Mouse (Mus musculus): Measurements from ENCODE around the gene Mfng. TPM values are rescaled to one million over a fixed set of nuclear protein-coding genes. Genes with fewer than 3 reads are reported as not detected.

The Mfng gene
- polyA plus RNA-seq, 1 experiment from 2014 or later: 34.9 TPM

DNA sequence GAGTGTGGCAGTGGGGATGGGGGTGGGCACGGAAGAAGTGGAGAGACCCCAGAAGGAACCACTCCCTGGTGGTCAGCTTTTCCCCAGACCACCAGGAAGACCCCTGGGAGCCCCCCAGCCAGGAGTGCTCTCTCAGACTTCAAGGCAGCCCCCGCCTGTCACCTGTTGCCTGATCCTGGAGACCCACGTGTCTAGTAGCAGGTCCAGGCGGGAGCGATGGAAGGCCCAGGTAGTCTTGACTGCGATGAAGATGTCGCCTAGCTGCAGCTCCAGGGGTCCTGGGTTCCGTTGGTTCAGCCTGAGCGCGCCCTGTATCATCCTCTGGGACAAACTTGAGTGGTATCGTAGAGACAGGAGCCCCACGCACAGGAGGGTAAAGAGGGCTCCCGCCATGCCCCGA lies 419 bp downstream of the Mfng start:
- WGBS: 32% methylated on average over 14 of the region's 14 CpGs
- no peak; the same call in 1 of the 2 replicates for ATAC-seq (ENCODE audit: insufficient read depth, low FRiP score, low TSS enrichment)
- peak overlapping the region; percentile 65; the same call in 1 of the 2 replicates for H3K27ac ChIP-seq (ENCODE audit: low read depth, low read length)

DNA sequence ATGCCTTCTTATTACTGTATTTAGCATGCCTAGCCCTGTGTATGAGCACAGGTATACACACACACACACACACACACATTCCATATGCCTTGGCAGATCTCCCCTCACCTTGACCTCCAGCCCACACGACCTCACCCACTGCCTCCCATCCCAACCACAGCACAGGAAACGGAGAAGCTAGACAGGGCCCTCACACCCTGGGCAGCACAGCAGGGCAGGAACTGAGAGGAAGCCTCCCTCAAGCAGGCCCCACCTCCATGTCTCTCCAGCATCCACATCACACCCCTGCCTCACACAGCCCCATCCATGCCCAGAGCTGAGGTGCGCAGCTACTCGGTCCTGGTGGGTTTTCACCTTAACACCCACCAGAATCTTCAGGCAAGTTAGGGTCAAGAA lies 909 bp downstream of the Mfng start:
- Histone ChIP-seq H3K9ac (ENCODE audit: low read length) (peak overlapping the region; percentile 56), H3K36me3 (ENCODE audit: control insufficient read depth, insufficient read depth, low read length) (no peaks in the 10 kb centered on the region), H3K4me3 (ENCODE audit: low read depth, low read length) (peak overlapping the region; percentile 25), H3K4me1 (ENCODE audit: control insufficient read depth, insufficient read depth, low read length) (peaks cover 32% of the 10 kb centered on the region), H3K27me3 (ENCODE audit: control insufficient read depth, insufficient read depth, low read length) (no peaks in the 10 kb centered on the region), H3K9me3 (ENCODE audit: control insufficient read depth, low read length) (no peaks in the 10 kb centered on the region), H3K4me2 (ENCODE audit: low read depth) (peak overlapping the region; percentile 33), H3K27ac (ENCODE audit: low read depth, low read length) (peak overlapping the region; percentile 65; the same call in 1 of the 2 replicates)
- WGBS: 53% methylated on average over 4 of the region's 4 CpGs
- ATAC-seq (ENCODE audit: insufficient read depth, low FRiP score, low TSS enrichment): no peak
- no peak for DNase-seq (ENCODE audit: low spot score)

More for the DNA sequence above, 419 bp downstream of the Mfng start:
- Histone ChIP-seq H3K4me3 (ENCODE audit: low read depth, low read length) (peak overlapping the region; percentile 25), H3K36me3 (ENCODE audit: control insufficient read depth, insufficient read depth, low read length) (no peaks in the 10 kb centered on the region), H3K4me1 (ENCODE audit: control insufficient read depth, insufficient read depth, low read length) (peaks cover 30% of the 10 kb centered on the region), H3K27me3 (ENCODE audit: control insufficient read depth, insufficient read depth, low read length) (no peaks in the 10 kb centered on the region), H3K4me2 (ENCODE audit: low read depth) (peak overlapping the region; percentile 33), H3K9ac (ENCODE audit: low read length) (peak overlapping the region; percentile 56), H3K9me3 (ENCODE audit: control insufficient read depth, low read length) (no peaks in the 10 kb centered on the region)
- no peak for DNase-seq (ENCODE audit: low spot score)

DNA sequence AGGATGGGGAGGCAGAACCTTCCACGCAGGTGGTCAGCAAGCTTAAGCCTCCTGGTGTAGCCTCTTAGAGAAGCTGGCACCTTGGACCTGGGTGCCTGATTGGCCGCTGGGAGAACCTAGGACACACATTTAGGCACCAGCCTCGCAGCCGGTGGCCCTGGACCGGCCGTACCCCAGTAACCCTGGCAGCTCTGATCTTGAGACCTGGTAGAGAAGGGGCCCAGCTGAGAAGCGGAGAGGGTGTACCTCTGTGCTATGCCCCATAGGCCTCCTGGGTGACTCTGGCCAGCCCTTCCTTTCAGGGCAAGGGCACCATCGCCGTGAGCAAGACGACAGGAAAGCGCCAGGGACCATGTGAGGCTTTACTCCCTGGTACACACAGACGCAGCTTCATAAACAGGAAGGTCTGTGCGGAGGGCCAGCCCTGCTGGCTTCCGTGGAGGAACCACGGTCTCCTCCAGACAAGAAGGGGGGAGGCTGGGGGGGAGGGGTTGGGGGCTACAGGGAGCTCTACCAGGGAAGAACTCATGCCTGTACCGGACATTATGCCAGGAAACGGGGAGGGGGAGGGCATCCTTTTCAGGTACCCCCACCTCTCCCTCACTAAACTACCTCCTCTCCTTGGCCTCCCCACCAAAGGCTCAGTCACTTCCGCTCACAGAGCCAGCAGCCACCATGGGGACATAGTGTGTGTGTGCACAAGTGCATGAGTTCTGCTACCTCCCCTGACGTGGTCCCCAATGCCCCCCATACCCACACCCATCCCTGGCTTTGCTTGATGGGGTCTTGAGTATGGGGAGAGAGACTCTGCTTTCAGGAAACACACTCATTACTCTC lies 1.5 kb downstream of the Mfng start:
- no peak for ATAC-seq (ENCODE audit: insufficient read depth, low FRiP score, low TSS enrichment)

DNA sequence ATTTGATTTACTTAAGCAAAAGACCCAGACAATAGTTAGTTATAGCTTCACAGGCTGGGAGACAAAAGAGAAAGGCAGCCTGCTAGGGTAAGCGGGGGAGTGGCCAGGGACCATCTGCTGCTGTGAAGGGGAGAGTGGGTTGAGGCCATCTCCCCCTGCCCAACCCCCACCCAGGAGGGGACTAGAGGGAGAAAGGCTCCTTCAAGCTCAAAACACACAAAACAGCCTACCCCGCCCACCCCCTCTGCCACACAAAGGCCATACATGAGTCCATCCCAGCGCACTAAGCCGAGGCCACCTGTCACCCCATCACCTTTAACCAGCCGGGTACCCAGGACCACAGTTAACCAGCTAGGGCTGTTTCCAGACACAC lies 2.3 kb downstream of the Mfng start:
- Histone ChIP-seq H3K9me3 (ENCODE audit: control insufficient read depth, low read length) (no peaks in the 10 kb centered on the region), H3K4me1 (ENCODE audit: control insufficient read depth, insufficient read depth, low read length) (peaks cover 32% of the 10 kb centered on the region), H3K4me2 (ENCODE audit: low read depth) (peak overlapping the region; percentile 33; the same call in 1 of the 2 replicates), H3K36me3 (ENCODE audit: control insufficient read depth, insufficient read depth, low read length) (no peaks in the 10 kb centered on the region), H3K9ac (ENCODE audit: low read length) (peak overlapping the region; percentile 59), H3K4me3 (ENCODE audit: low read depth, low read length) (peak overlapping the region; percentile 19), H3K27ac (ENCODE audit: low read depth, low read length) (peak overlapping the region; percentile 92), H3K27me3 (ENCODE audit: control insufficient read depth, insufficient read depth, low read length) (no peaks in the 10 kb centered on the region)
- WGBS: 0% methylated on average over 5 of the region's 5 CpGs
- DNase-seq (ENCODE audit: low spot score) (peak; percentile 85), ATAC-seq (ENCODE audit: insufficient read depth, low FRiP score, low TSS enrichment) (peak; percentile 74)

More for the DNA sequence above, 1.5 kb downstream of the Mfng start:
- 58% methylated on average over 19 of the region's 19 CpGs for WGBS
- Histone ChIP-seq H3K4me1 (ENCODE audit: control insufficient read depth, insufficient read depth, low read length) (peaks cover 32% of the 10 kb centered on the region), H3K4me2 (ENCODE audit: low read depth) (peak overlapping the region; percentile 33), H3K9me3 (ENCODE audit: control insufficient read depth, low read length) (no peaks in the 10 kb centered on the region), H3K27me3 (ENCODE audit: control insufficient read depth, insufficient read depth, low read length) (no peaks in the 10 kb centered on the region), H3K9ac (ENCODE audit: low read length) (peak overlapping the region; percentile 56), H3K4me3 (ENCODE audit: low read depth, low read length) (peak overlapping the region; percentile 25), H3K36me3 (ENCODE audit: control insufficient read depth, insufficient read depth, low read length) (no peaks in the 10 kb centered on the region), H3K27ac (ENCODE audit: low read depth, low read length) (peak overlapping the region; percentile 92)
- peak; percentile 33 for DNase-seq (ENCODE audit: low spot score)

DNA sequence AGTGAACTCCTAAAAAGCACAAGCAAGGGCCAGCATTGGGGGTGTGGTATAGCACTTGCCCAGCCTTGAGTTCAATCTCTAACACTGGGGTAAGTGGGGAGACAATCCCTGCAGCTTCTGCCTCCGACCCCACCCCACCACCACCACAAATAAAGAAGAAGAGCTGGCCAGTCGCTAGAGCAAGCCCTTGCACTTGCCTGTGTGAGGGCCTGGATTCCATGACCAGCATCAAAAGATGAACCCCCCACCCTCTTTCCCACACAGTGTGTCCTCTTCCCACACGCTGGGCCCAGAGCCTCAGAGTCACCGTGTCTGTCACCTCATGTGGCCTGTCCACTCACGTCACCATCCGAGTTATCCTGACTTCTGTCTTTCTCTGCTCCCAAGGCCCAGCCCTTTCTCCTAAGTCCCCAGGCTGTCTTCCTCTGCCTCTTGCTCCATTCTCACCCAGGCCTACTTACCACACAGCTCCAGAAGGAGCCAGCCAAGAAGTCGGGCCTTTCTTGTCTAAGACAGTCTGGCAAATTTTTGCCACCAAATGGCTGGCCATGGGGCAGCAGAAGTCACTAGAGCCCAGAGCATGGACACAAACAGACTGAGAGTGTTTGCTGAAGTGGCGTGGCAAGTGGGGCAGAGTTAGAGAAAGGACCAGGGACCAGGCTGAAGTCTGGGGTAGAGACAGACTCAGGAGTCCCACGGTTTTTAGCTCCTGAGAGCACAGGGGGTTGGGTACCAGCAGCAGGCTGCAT lies 2.9 kb downstream of the Mfng start:
- H3K9ac ChIP-seq (ENCODE audit: low read length): peak overlapping the region; percentile 59
- H3K27ac ChIP-seq (ENCODE audit: low read depth, low read length): peak overlapping the region; percentile 92
- H3K4me1 ChIP-seq (ENCODE audit: control insufficient read depth, insufficient read depth, low read length): peaks cover 32% of the 10 kb centered on the region
- no peak for DNase-seq (ENCODE audit: low spot score)
- H3K4me2 ChIP-seq (ENCODE audit: low read depth): peak overlapping the region; percentile 41
- no peaks in the 10 kb centered on the region for H3K9me3 ChIP-seq (ENCODE audit: control insufficient read depth, low read length)
- ATAC-seq (ENCODE audit: insufficient read depth, low FRiP score, low TSS enrichment): 0 out of 2 replicates have a peak, but pooled peaks have one; percentile 2
- WGBS: 31% methylated on average over 9 of the region's 9 CpGs
- H3K4me3 ChIP-seq (ENCODE audit: low read depth, low read length): peak overlapping the region; percentile 19
- 0 out of 2 replicates have a peak, but pooled peaks cover 2% of the 10 kb centered on the region for H3K36me3 ChIP-seq (ENCODE audit: control insufficient read depth, insufficient read depth, low read length)
- no peaks in the 10 kb centered on the region for H3K27me3 ChIP-seq (ENCODE audit: control insufficient read depth, insufficient read depth, low read length)

DNA sequence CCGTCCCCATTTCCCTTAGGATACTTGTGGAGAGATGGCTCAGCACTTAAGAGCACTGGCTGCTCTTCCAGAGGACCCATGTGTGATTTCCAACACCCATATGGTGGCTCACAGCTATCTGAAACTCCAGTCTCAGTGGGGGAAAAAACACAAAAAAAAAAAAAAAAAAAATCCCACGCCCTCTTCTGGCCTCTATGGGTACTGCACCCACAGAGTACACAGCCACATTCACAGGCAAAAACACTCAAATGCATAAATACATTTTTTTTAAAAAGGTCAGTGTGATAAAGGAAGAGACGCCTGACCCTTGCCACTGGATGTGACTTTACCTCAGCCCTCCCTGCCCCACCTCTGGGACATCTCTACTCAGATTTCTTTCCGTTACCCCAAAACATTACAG lies 4.2 kb downstream of the Mfng start:
- H3K4me2 ChIP-seq (ENCODE audit: low read depth): no peak overlapping the region
- H3K9ac ChIP-seq (ENCODE audit: low read length): no peak overlapping the region
- peaks cover 32% of the 10 kb centered on the region for H3K4me1 ChIP-seq (ENCODE audit: control insufficient read depth, insufficient read depth, low read length)
- H3K36me3 ChIP-seq (ENCODE audit: control insufficient read depth, insufficient read depth, low read length): 0 out of 2 replicates have a peak, but pooled peaks cover 2% of the 10 kb centered on the region
- H3K27me3 ChIP-seq (ENCODE audit: control insufficient read depth, insufficient read depth, low read length): no peaks in the 10 kb centered on the region
- no peak for ATAC-seq (ENCODE audit: insufficient read depth, low FRiP score, low TSS enrichment)
- whole genome bisulfite sequencing: 92% methylated on average over 4 of the region's 4 CpGs
- no peaks in the 10 kb centered on the region for H3K9me3 ChIP-seq (ENCODE audit: control insufficient read depth, low read length)
- DNase-seq (ENCODE audit: low spot score): no peak
- no peak overlapping the region for H3K4me3 ChIP-seq (ENCODE audit: low read depth, low read length)
- no peak overlapping the region for H3K27ac ChIP-seq (ENCODE audit: low read depth, low read length)

DNA sequence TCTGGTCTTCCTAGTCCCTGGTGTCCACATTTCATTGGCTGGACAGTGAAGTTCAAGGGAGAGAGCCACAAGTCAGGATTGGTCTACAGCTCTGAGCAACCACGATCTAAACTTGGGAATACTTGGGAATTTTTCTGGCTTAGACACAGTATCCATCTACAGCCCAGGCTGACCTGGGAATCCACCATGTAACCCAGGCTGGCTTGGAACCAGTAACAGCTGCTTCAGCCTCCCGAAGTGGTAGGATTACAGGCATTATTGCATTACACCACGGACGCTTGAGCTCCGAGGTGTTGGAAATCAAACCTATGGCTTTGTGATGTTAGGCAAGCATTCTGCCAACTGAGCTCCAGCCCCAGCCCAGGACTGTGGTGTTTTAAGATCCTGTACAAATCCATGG lies 9.6 kb downstream of the Mfng start:
- Histone ChIP-seq H3K27ac (ENCODE audit: low read depth, low read length) (no peak overlapping the region), H3K4me3 (ENCODE audit: low read depth, low read length) (no peak overlapping the region), H3K27me3 (ENCODE audit: control insufficient read depth, insufficient read depth, low read length) (no peaks in the 10 kb centered on the region), H3K9ac (ENCODE audit: low read length) (no peak overlapping the region), H3K4me1 (ENCODE audit: control insufficient read depth, insufficient read depth, low read length) (0 out of 2 replicates have a peak, but pooled peaks cover 3% of the 10 kb centered on the region), H3K36me3 (ENCODE audit: control insufficient read depth, insufficient read depth, low read length) (0 out of 2 replicates have a peak, but pooled peaks cover 2% of the 10 kb centered on the region), H3K4me2 (ENCODE audit: low read depth) (no peak overlapping the region), H3K9me3 (ENCODE audit: control insufficient read depth, low read length) (no peaks in the 10 kb centered on the region)
- WGBS: 72% methylated on average over 5 of the region's 5 CpGs
- DNase-seq (ENCODE audit: low spot score): no peak
- no peak for ATAC-seq (ENCODE audit: insufficient read depth, low FRiP score, low TSS enrichment)

DNA sequence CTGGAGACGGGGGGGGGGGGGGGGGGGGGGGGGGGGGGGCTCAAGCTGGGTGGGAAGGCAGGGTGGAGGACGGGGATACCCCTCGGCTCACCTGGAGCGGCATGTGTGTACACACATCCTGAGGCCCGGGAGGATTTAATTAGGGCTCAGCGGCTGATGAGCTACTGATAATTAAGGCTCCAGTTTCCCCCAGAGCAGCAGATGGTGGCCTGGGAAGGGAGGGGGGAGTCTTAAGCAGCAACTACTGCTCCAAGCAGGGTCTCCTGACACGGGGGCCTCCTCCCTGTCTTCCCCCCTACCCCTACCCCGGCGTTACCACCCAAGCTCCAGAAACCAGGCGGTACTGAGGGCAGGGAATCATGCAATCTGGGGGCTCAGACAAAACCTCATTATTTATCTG lies 10.1 kb downstream of the Mfng start:
- Histone ChIP-seq H3K4me1 (ENCODE audit: control insufficient read depth, insufficient read depth, low read length) (0 out of 2 replicates have a peak, but pooled peaks cover 3% of the 10 kb centered on the region), H3K4me3 (ENCODE audit: low read depth, low read length) (no peak overlapping the region), H3K36me3 (ENCODE audit: control insufficient read depth, insufficient read depth, low read length) (0 out of 2 replicates have a peak, but pooled peaks cover 2% of the 10 kb centered on the region), H3K9me3 (ENCODE audit: control insufficient read depth, low read length) (no peaks in the 10 kb centered on the region), H3K9ac (ENCODE audit: low read length) (no peak overlapping the region), H3K27ac (ENCODE audit: low read depth, low read length) (no peak overlapping the region), H3K27me3 (ENCODE audit: control insufficient read depth, insufficient read depth, low read length) (no peaks in the 10 kb centered on the region), H3K4me2 (ENCODE audit: low read depth) (no peak overlapping the region)
- ATAC-seq (ENCODE audit: insufficient read depth, low FRiP score, low TSS enrichment) (no peak), DNase-seq (ENCODE audit: low spot score) (no peak)
- WGBS: 44% methylated on average over 9 of the region's 10 CpGs
